Mouse (Mus musculus) myocyte (in vitro differentiated cells): ENCODE results near the gene Psmd11. TPM values are rescaled to one million over a fixed set of nuclear protein-coding genes. Genes with fewer than 3 reads are reported as not detected.
"Not testable (repeated sequence)": the region's sequence is repeated elsewhere in the genome, so short reads cannot be mapped to it uniquely, and the experiment has no call there.

ENCODE experiments used
- H3K27me3 ChIP-seq: one replicate; pipeline ENCODE4 v1.6.1; 2011; ENCODE audit not compliant: control insufficient read depth, insufficient read depth, insufficient read length
- H3K36me3 ChIP-seq: one replicate; pipeline ENCODE4 v1.6.1; 2011; ENCODE audit not compliant: control insufficient read depth, insufficient read depth
- H3K4me2 ChIP-seq: one replicate; pipeline ENCODE4 v1.6.1; 2011; ENCODE audit warnings: low read depth, control low read depth
- H3K4me3 ChIP-seq: one replicate; pipeline ENCODE4 v1.5.1; 2011; ENCODE audit warnings: mild to moderate bottlenecking, control low read depth, moderate library complexity
- H3K79me2 ChIP-seq: one replicate; pipeline ENCODE4 v1.6.1; 2011; ENCODE audit not compliant: control insufficient read depth, insufficient read depth
- H3ac ChIP-seq: one replicate; pipeline ENCODE4 v1.6.1; 2011; ENCODE audit not compliant: control insufficient read depth, insufficient read length
- CEBPB ChIP-seq: IDR thresholded peaks from 2 replicates; pipeline ENCODE4 v1.6.1; 2011; ENCODE audit warnings: mild to moderate bottlenecking, moderate library complexity; ENCODE audit not compliant: poor library complexity, insufficient read depth, severe bottlenecking
- E2F4 ChIP-seq: IDR thresholded peaks from one replicate; pipeline ENCODE4 v1.6.1; 2011; ENCODE audit warnings: mild to moderate bottlenecking, control low read depth, moderate library complexity; ENCODE audit not compliant: insufficient read depth
- MAX ChIP-seq: IDR thresholded peaks from one replicate; pipeline ENCODE4 v1.6.1; 2011; ENCODE audit warnings: low read depth, mild to moderate bottlenecking, control low read depth
- MYOD1 ChIP-seq, 3 experiments: IDR thresholded peaks; one replicate each; pipeline ENCODE4 v1.6.1; 2011; ENCODE audit warnings: control low read depth in 2 of 3, low read depth in 2 of 3, mild to moderate bottlenecking in 2 of 3, moderate library complexity in 1 of 3; ENCODE audit not compliant: insufficient read length in 2 of 3, control insufficient read depth in 1 of 3
- MYOG ChIP-seq, 3 experiments: IDR thresholded peaks; one replicate each; pipeline ENCODE4 v1.6.1; 2011; ENCODE audit warnings: control low read depth in 2 of 3, low read depth in 2 of 3, mild to moderate bottlenecking in 2 of 3; ENCODE audit not compliant: insufficient read length in 2 of 3, control insufficient read depth in 1 of 3, insufficient read depth in 1 of 3
- POLR2A ChIP-seq: IDR thresholded peaks from one replicate; pipeline ENCODE4 v1.6.1; 2011; ENCODE audit warnings: low read depth, mild to moderate bottlenecking, control low read depth, moderate library complexity; ENCODE audit not compliant: insufficient read length
- POLR2AphosphoS2 ChIP-seq: IDR thresholded peaks from one replicate; pipeline ENCODE4 v1.6.1; 2011; ENCODE audit warnings: low read depth, control low read depth; ENCODE audit not compliant: insufficient read length
- REST ChIP-seq: IDR thresholded peaks from one replicate; pipeline ENCODE4 v1.6.1; 2011; ENCODE audit warnings: mild to moderate bottlenecking, control low read depth, moderate library complexity; ENCODE audit not compliant: insufficient read depth, insufficient read length
- SRF ChIP-seq: IDR thresholded peaks from one replicate; pipeline ENCODE4 v1.6.1; 2011; ENCODE audit warnings: low read depth; ENCODE audit not compliant: control insufficient read depth, insufficient read length
- TCF12 ChIP-seq: IDR thresholded peaks from one replicate; pipeline ENCODE4 v1.6.1; 2011; ENCODE audit warnings: mild to moderate bottlenecking, control low read depth; ENCODE audit not compliant: poor library complexity, insufficient read depth, severe bottlenecking
- TCF3 ChIP-seq: IDR thresholded peaks from one replicate; pipeline ENCODE4 v1.6.1; 2011; ENCODE audit warnings: low read depth, control low read depth; ENCODE audit not compliant: insufficient read length
- USF1 ChIP-seq: IDR thresholded peaks from one replicate; pipeline ENCODE4 v1.6.1; 2011; ENCODE audit warnings: low read depth, mild to moderate bottlenecking, control low read depth, moderate library complexity
- polyA plus RNA-seq: library from polyadenylated mRNA; unstranded; fragments of >200 nt; fragmentation: generic; extraction: Trizol; gene quantifications from one replicate; pipeline ENCODE4 v1.2.1, GENCODE M21; 2012; ENCODE audit warnings: missing spikeins

The Psmd11 gene
- polyA plus RNA-seq, 1 experiment = 74.9 TPM

GRCm38 (mm10) chr11:80395930-80396329, 32.5 kb upstream of the Psmd11 start:
- no peaks in the 10 kb centered on the region for H3K27me3 ChIP-seq
- no peak for TF ChIP-seq POLR2A
- no peak for TF ChIP-seq MYOD1 (IDR thresholded peaks at IDR 0.05; ENCODE audit: control insufficient read depth in 1 of 3, insufficient read length in 2 of 3, low read depth in 2 of 3)
- no peak for TF ChIP-seq CEBPB
- TF ChIP-seq POLR2AphosphoS2 = no peak
- no peak for TF ChIP-seq SRF
- TF ChIP-seq REST = no peak
- no peak for TF ChIP-seq TCF12
- no peak for TF ChIP-seq MAX
- TF ChIP-seq USF1 = no peak
- TF ChIP-seq TCF3 = no peak
- no peak overlapping the region for H3ac ChIP-seq
- H3K79me2 ChIP-seq = peaks cover 60% of the 10 kb centered on the region
- H3K4me2 ChIP-seq = no peak overlapping the region
- H3K36me3 ChIP-seq = peaks cover 96% of the 10 kb centered on the region
- no peak overlapping the region for H3K4me3 ChIP-seq

GRCm38 (mm10) chr11:80396617-80397016, 31.8 kb upstream of the Psmd11 start:
- TF ChIP-seq POLR2A (no peak), E2F4 (no peak), MAX (no peak), TCF12 (no peak), POLR2AphosphoS2 (no peak), TCF3 (no peak), REST (no peak), SRF (no peak), MYOD1 (IDR thresholded peaks at IDR 0.05; ENCODE audit: control insufficient read depth in 1 of 3, insufficient read length in 2 of 3, low read depth in 2 of 3) (no peak), USF1 (no peak), CEBPB (no peak)
- Histone ChIP-seq H3K36me3 (peaks cover 96% of the 10 kb centered on the region), H3ac (no peak overlapping the region), H3K27me3 (no peaks in the 10 kb centered on the region), H3K4me2 (no peak overlapping the region), H3K79me2 (peaks cover 54% of the 10 kb centered on the region), H3K4me3 (no peak overlapping the region)

GRCm38 (mm10) chr11:80407878-80408277, 20.5 kb upstream of the Psmd11 start:
- not testable (repeated sequence) for H3K4me3 ChIP-seq, H3K4me2 ChIP-seq, H3K79me2 ChIP-seq, H3ac ChIP-seq, H3K27me3 ChIP-seq
- peaks cover 75% of the 10 kb centered on the region for H3K36me3 ChIP-seq

GRCm38 (mm10) chr11:80410377-80410776, 18.0 kb upstream of the Psmd11 start:
- no peaks in the 10 kb centered on the region for H3K79me2 ChIP-seq
- no peaks in the 10 kb centered on the region for H3K27me3 ChIP-seq
- H3ac ChIP-seq = no peak overlapping the region
- no peak overlapping the region for H3K4me2 ChIP-seq
- peaks cover 57% of the 10 kb centered on the region for H3K36me3 ChIP-seq
- TF ChIP-seq E2F4 = no peak
- no peak for TF ChIP-seq POLR2A
- no peak overlapping the region for H3K4me3 ChIP-seq

- H3K4me2 ChIP-seq = no peak overlapping the region
- no peaks in the 10 kb centered on the region for H3K27me3 ChIP-seq
- no peak overlapping the region for H3ac ChIP-seq
- H3K79me2 ChIP-seq = no peaks in the 10 kb centered on the region
- TF ChIP-seq TCF12 (no peak), POLR2AphosphoS2 (peak; percentile 42)
- H3K36me3 ChIP-seq = peaks cover 11% of the 10 kb centered on the region
- no peak overlapping the region for H3K4me3 ChIP-seq
Measured at GRCm38 (mm10) chr11:80417085-80417484, 11.3 kb upstream of the Psmd11 start.

GRCm38 (mm10) chr11:80419743-80420142, 8.7 kb upstream of the Psmd11 start:
- TF ChIP-seq E2F4 (no peak), SRF (no peak), POLR2AphosphoS2 (peak; percentile 63), MYOD1 (IDR thresholded peaks at IDR 0.05; ENCODE audit: control insufficient read depth in 1 of 3, insufficient read length in 2 of 3, low read depth in 2 of 3) (no peak), TCF3 (no peak), TCF12 (no peak), REST (no peak), MYOG (IDR thresholded peaks at IDR 0.05; ENCODE audit: control insufficient read depth in 1 of 3, insufficient read depth in 1 of 3, insufficient read length in 2 of 3, low read depth in 2 of 3) (no peak), MAX (no peak)
- no peak overlapping the region for H3K4me2 ChIP-seq
- H3ac ChIP-seq = no peak overlapping the region
- no peaks in the 10 kb centered on the region for H3K27me3 ChIP-seq
- no peak overlapping the region for H3K4me3 ChIP-seq
- H3K79me2 ChIP-seq = no peaks in the 10 kb centered on the region
- no peaks in the 10 kb centered on the region for H3K36me3 ChIP-seq
